Mouse (Mus musculus) lung, adult 2 months (tissue): ENCODE results near the gene Rab26.

ENCODE experiments used
- CTCF ChIP-seq: fragments of 200-500 bp; IDR thresholded peaks from 2 replicates; pipeline ENCODE4 v1.5.1; 2011; ENCODE audit warnings: mild to moderate bottlenecking, low read length, control low read depth; ENCODE audit not compliant: insufficient read depth
- POLR2A ChIP-seq: fragments of 200-500 bp; IDR thresholded peaks from 2 replicates; pipeline ENCODE4 v1.6.1; 2011; ENCODE audit warnings: low read depth, mild to moderate bottlenecking, control low read depth, low read length, borderline replicate concordance; ENCODE audit errors: extremely low read depth

GRCm38 (mm10) chr17:24538950-24539349, 4.9 kb upstream of the Rab26 start:
- TF ChIP-seq CTCF (no peak), POLR2A (no peak)
